Mouse (Mus musculus) cerebellum, adult 18-20 months (tissue): ENCODE results near the gene Emid1.

Experiments
- DNase-seq, 2 experiments: peaks; one replicate each; pipeline ENCODE4 v3.0.0; 2021

Emid1 gene

GRCm38 (mm10) chr11:5160722-5161485 is 8.8 kb upstream of the Emid1 start:
- peak in 1 of 2 experiments; percentile 47 for DNase-seq

- no peak for DNase-seq
These were observed 6.0 kb upstream of the Emid1 start for GRCm38 (mm10) chr11:5158056-5158455.

- DNase-seq: peak; percentile 49 to 57
These were observed 3.1 kb upstream of the Emid1 start for GRCm38 (mm10) chr11:5154961-5155805.

- DNase-seq: no peak
These were observed 818 bp downstream of the Emid1 start for GRCm38 (mm10) chr11:5151247-5151630.

GRCm38 (mm10) chr11:5150416-5151246 is 1.4 kb downstream of the Emid1 start:
- DNase-seq: no peak

GRCm38 (mm10) chr11:5149955-5150354 is 2.1 kb downstream of the Emid1 start:
- no peak for DNase-seq

GRCm38 (mm10) chr11:5149249-5149648 is 2.8 kb downstream of the Emid1 start:
- DNase-seq: no peak

- DNase-seq: no peak
These were observed 6.5 kb downstream of the Emid1 start for GRCm38 (mm10) chr11:5145600-5145999.

- no peak for DNase-seq
These were observed 10.1 kb downstream of the Emid1 start for GRCm38 (mm10) chr11:5141965-5142364.

GRCm38 (mm10) chr11:5141252-5141651 is 10.8 kb downstream of the Emid1 start:
- DNase-seq: no peak

GRCm38 (mm10) chr11:5140619-5141018 is 11.4 kb downstream of the Emid1 start:
- DNase-seq: peak; percentile 58 to 69

GRCm38 (mm10) chr11:5139372-5139771 is 12.7 kb downstream of the Emid1 start:
- DNase-seq: no peak

- no peak for DNase-seq
These were observed 13.4 kb downstream of the Emid1 start for GRCm38 (mm10) chr11:5138642-5139041.

GRCm38 (mm10) chr11:5135914-5136313 is 16.1 kb downstream of the Emid1 start:
- DNase-seq: no peak

- no peak for DNase-seq
These were observed 19.3 kb downstream of the Emid1 start for GRCm38 (mm10) chr11:5132751-5133150.

GRCm38 (mm10) chr11:5130111-5130665 is 21.9 kb downstream of the Emid1 start:
- no peak for DNase-seq

- peak; percentile 32 to 40 for DNase-seq
These were observed 23.0 kb downstream of the Emid1 start for GRCm38 (mm10) chr11:5129035-5129480.

GRCm38 (mm10) chr11:5125713-5126112 is 26.3 kb downstream of the Emid1 start:
- DNase-seq: no peak

GRCm38 (mm10) chr11:5114931-5115581 is 37.0 kb downstream of the Emid1 start:
- DNase-seq: peak; percentile 74 to 83

- no peak for DNase-seq
These were observed 38.4 kb downstream of the Emid1 start for GRCm38 (mm10) chr11:5113645-5114044.

- DNase-seq: no peak
These were observed 42.6 kb downstream of the Emid1 start for GRCm38 (mm10) chr11:5109441-5109840.

- DNase-seq: no peak
These were observed 48.0 kb downstream of the Emid1 start for GRCm38 (mm10) chr11:5103986-5104509.
